Mouse (Mus musculus) gastrocnemius, postnatal 10 days (tissue): Measurements from ENCODE around the gene Car11. TPM values are rescaled to one million over a fixed set of nuclear protein-coding genes. Genes with fewer than 3 reads are reported as not detected.
A peak's percentile ranks its signal among the peaks of the same experiment; 100 is the strongest.

Source experiments
- DNase-seq: peaks from one replicate; pipeline ENCODE4 v3.0.0; 2021; ENCODE audit warnings: mixed read lengths
- total RNA-seq, 2 experiments: library from RNA; stranded (reverse); gene quantifications; 2 replicates each; pipeline ENCODE4 v1.2.3; 2021

Car11 gene
- total RNA-seq, 2 experiments from 2014 or later = 3.4 to 3.9 TPM

GRCm38 (mm10) chr7:45710477-45711191 lies 11.0 kb downstream of the Car11 start:
- DNase-seq = peak; percentile 18

- DNase-seq = peak; percentile 21
Observed at GRCm38 (mm10) chr7:45711316-45712021, 11.8 kb downstream of the Car11 start.

- peak; percentile 44 for DNase-seq
Observed at GRCm38 (mm10) chr7:45712022-45712757, 12.5 kb downstream of the Car11 start.

GRCm38 (mm10) chr7:45713396-45713795 lies 13.8 kb downstream of the Car11 start:
- peak; percentile 23 for DNase-seq

GRCm38 (mm10) chr7:45713881-45714520 lies 14.4 kb downstream of the Car11 start:
- DNase-seq = no peak

- DNase-seq = no peak
Observed at GRCm38 (mm10) chr7:45714630-45715089, 15.0 kb downstream of the Car11 start.

- DNase-seq = peak; percentile 98
Observed at GRCm38 (mm10) chr7:45715090-45715708, 15.6 kb downstream of the Car11 start, which contains the start of gene Rpl18. Gene Rpl18, plus strand, starts transcription at chr7:45715457.

GRCm38 (mm10) chr7:45715741-45716459 lies 16.3 kb downstream of the Car11 start:
- peak; percentile 20 for DNase-seq

- peak; percentile 3 for DNase-seq
Observed at GRCm38 (mm10) chr7:45716460-45716857, 16.8 kb downstream of the Car11 start.

- no peak for DNase-seq
Observed at GRCm38 (mm10) chr7:45716952-45717917, 17.6 kb downstream of the Car11 start.

GRCm38 (mm10) chr7:45717918-45718297 lies 18.3 kb downstream of the Car11 start, which contains the start of gene Sphk2:
Gene Sphk2, minus strand, starts transcription at chr7:45718002.
- DNase-seq = peak; percentile 98

- DNase-seq = no peak
Observed at GRCm38 (mm10) chr7:45718331-45718730, 18.7 kb downstream of the Car11 start.

GRCm38 (mm10) chr7:45719180-45719579 lies 19.5 kb downstream of the Car11 start:
- DNase-seq = peak; percentile 8

GRCm38 (mm10) chr7:45719738-45720412 lies 20.2 kb downstream of the Car11 start:
- peak; percentile 7 for DNase-seq

- peak; percentile 3 for DNase-seq
Observed at GRCm38 (mm10) chr7:45720413-45721233, 21.0 kb downstream of the Car11 start, which contains the start of gene Fam83e. Gene Fam83e, plus strand, starts transcription at chr7:45721212.

- DNase-seq = no peak
Observed at GRCm38 (mm10) chr7:45721234-45721571, 21.6 kb downstream of the Car11 start.

GRCm38 (mm10) chr7:45721642-45722347 lies 22.2 kb downstream of the Car11 start:
- peak; percentile 25 for DNase-seq

GRCm38 (mm10) chr7:45722348-45722713 lies 22.7 kb downstream of the Car11 start:
- DNase-seq = peak; percentile 37
